Mouse (Mus musculus) heart, adult 2 months (tissue): ENCODE results near the gene Ptprn2.

ENCODE experiments used
- CTCF ChIP-seq: fragments of 200-600 bp; IDR thresholded peaks from 2 replicates; pipeline ENCODE4 v1.8.1; 2022; ENCODE audit warnings: antibody characterized with exemption, mild to moderate bottlenecking, moderate library complexity
- EP300 ChIP-seq: fragments of 200-500 bp; IDR thresholded peaks from 2 replicates; pipeline ENCODE4 v1.6.1; 2011; ENCODE audit warnings: low read depth, low read length, control low read depth; ENCODE audit not compliant: insufficient read depth

GRCm38 (mm10) chr12:117084702-117085409, 599.3 kb downstream of the Ptprn2 start:
- TF ChIP-seq EP300 (no peak), CTCF (no peak)
